Mouse (Mus musculus): ENCODE measurements at regions not wholly inside any gene's neighbourhood (a gene's known extent, or its start where the extent isn't known, plus 50 kb on each side); places are given as distances from the start of the nearest gene placed in this dataset.

- Histone ChIP-seq H3K4me1 (ENCODE audit: control insufficient read depth, insufficient read depth, low read length) (peaks cover 8% of the 10 kb centered on the region), H3K9me3 (ENCODE audit: control insufficient read depth, low read length) (no peaks in the 10 kb centered on the region), H3K9ac (ENCODE audit: low read depth, low read length) (no peak overlapping the region), H3K27ac (replicated peaks; ENCODE audit: low read depth, low read length) (0 out of 2 replicates have a peak overlapping the region, but pooled peaks have one; percentile 10), H3K4me3 (ENCODE audit: low read depth, low read length) (no peak overlapping the region), H3K27me3 (replicated peaks; ENCODE audit: control insufficient read depth, insufficient read depth, low read length) (no peaks in the 10 kb centered on the region), H3K4me2 (ENCODE audit: low read depth, low read length) (no peak overlapping the region), H3K36me3 (ENCODE audit: control insufficient read depth, insufficient read depth, low read length) (no peaks in the 10 kb centered on the region)
- DNase-seq (ENCODE audit: low spot score) (peak; percentile 57), ATAC-seq (ENCODE audit: low read depth) (0 out of 2 replicates have a peak, but pooled peaks have one; percentile 12)
- 54% methylated on average over 10 of the region's 10 CpGs for WGBS
These were observed 205.2 kb upstream of the Prep start for GRCm38 (mm10) chr10:44861671-44862359.

GRCm38 (mm10) chr10:44857444-44857843 is 209.6 kb upstream of the Prep start:
- H3K4me3 ChIP-seq (ENCODE audit: low read depth, low read length): no peak overlapping the region
- ATAC-seq (ENCODE audit: low read depth) (no peak), DNase-seq (ENCODE audit: low spot score) (no peak)
- no peak overlapping the region for H3K27ac ChIP-seq (replicated peaks; ENCODE audit: low read depth, low read length)
- peaks cover 6% of the 10 kb centered on the region for H3K4me1 ChIP-seq (ENCODE audit: control insufficient read depth, insufficient read depth, low read length)
- H3K36me3 ChIP-seq (ENCODE audit: control insufficient read depth, insufficient read depth, low read length): no peaks in the 10 kb centered on the region
- no peak overlapping the region for H3K4me2 ChIP-seq (ENCODE audit: low read depth, low read length)
- 76% methylated on average over 4 of the region's 4 CpGs for WGBS
- H3K9me3 ChIP-seq (ENCODE audit: control insufficient read depth, low read length): no peaks in the 10 kb centered on the region
- no peak overlapping the region for H3K9ac ChIP-seq (ENCODE audit: low read depth, low read length)
- H3K27me3 ChIP-seq (replicated peaks; ENCODE audit: control insufficient read depth, insufficient read depth, low read length): no peaks in the 10 kb centered on the region

DNA sequence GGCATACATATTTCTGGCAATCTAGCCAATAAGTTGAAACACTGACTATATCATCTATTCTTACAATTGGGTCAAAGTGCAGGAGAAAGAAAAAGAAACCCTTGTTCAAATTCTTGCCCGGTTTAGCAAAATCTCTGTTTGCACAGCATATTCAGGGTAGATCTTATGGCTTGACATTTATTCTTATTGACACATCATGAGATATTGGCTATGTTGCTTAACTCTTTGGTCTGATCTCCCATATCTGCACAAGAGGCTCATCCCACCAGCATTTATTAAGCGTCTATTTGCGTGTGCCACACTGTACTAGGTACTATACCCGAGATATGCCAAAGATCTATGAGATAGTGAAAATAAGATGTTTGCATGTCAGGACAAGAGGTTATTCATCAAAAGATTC is 212.9 kb upstream of the Prep start:
- no peaks in the 10 kb centered on the region for H3K4me1 ChIP-seq (ENCODE audit: control insufficient read depth, insufficient read depth, low read length)
- H3K27ac ChIP-seq (replicated peaks; ENCODE audit: low read depth, low read length): no peak overlapping the region
- no peak overlapping the region for H3K4me3 ChIP-seq (ENCODE audit: low read depth, low read length)
- DNase-seq (ENCODE audit: low spot score) (no peak), ATAC-seq (ENCODE audit: low read depth) (no peak)
- no peaks in the 10 kb centered on the region for H3K36me3 ChIP-seq (ENCODE audit: control insufficient read depth, insufficient read depth, low read length)
- no peaks in the 10 kb centered on the region for H3K9me3 ChIP-seq (ENCODE audit: control insufficient read depth, low read length)
- 94% methylated on average over 4 of the region's 4 CpGs for whole genome bisulfite sequencing
- H3K27me3 ChIP-seq (replicated peaks; ENCODE audit: control insufficient read depth, insufficient read depth, low read length): no peaks in the 10 kb centered on the region
- no peak overlapping the region for H3K4me2 ChIP-seq (ENCODE audit: low read depth, low read length)
- no peak overlapping the region for H3K9ac ChIP-seq (ENCODE audit: low read depth, low read length)

DNA sequence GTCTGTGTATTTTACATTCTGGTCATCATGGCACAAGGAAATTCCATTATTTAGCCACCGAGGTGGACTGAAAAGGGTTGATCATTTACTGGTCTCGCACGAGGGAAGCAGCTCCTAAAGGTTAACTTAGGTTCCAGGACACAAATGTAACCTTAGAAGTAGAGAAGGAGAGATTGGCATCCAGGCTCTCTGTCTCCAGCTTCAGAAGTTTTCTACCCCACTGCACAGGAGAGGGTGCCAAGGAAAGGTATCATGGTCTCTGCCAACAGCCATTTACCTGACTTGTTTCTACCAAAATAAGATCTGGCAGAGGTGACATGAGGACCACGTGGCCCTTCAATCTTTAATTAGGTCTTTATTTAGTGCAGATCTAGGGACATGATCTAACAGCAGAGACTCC is 218.0 kb upstream of the Prep start:
- no peak for ATAC-seq (ENCODE audit: low read depth)
- WGBS: 74% methylated on average over 4 of the region's 4 CpGs
- no peak overlapping the region for H3K4me2 ChIP-seq (ENCODE audit: low read depth, low read length)
- no peaks in the 10 kb centered on the region for H3K36me3 ChIP-seq (ENCODE audit: control insufficient read depth, insufficient read depth, low read length)
- no peaks in the 10 kb centered on the region for H3K9me3 ChIP-seq (ENCODE audit: control insufficient read depth, low read length)
- H3K27me3 ChIP-seq (replicated peaks; ENCODE audit: control insufficient read depth, insufficient read depth, low read length): no peaks in the 10 kb centered on the region
- DNase-seq (ENCODE audit: low spot score): no peak
- H3K4me3 ChIP-seq (ENCODE audit: low read depth, low read length): no peak overlapping the region
- H3K27ac ChIP-seq (replicated peaks; ENCODE audit: low read depth, low read length): no peak overlapping the region
- H3K4me1 ChIP-seq (ENCODE audit: control insufficient read depth, insufficient read depth, low read length): no peaks in the 10 kb centered on the region
- H3K9ac ChIP-seq (ENCODE audit: low read depth, low read length): no peak overlapping the region

GRCm38 (mm10) chr10:44846765-44847164 is 220.2 kb upstream of the Prep start:
- H3K4me3 ChIP-seq (ENCODE audit: low read depth, low read length): no peak overlapping the region
- ATAC-seq (ENCODE audit: low read depth): no peak
- H3K36me3 ChIP-seq (ENCODE audit: control insufficient read depth, insufficient read depth, low read length): no peaks in the 10 kb centered on the region
- 84% methylated on average over 3 of the region's 3 CpGs for WGBS
- no peak overlapping the region for H3K9ac ChIP-seq (ENCODE audit: low read depth, low read length)
- no peaks in the 10 kb centered on the region for H3K27me3 ChIP-seq (replicated peaks; ENCODE audit: control insufficient read depth, insufficient read depth, low read length)
- no peak overlapping the region for H3K27ac ChIP-seq (replicated peaks; ENCODE audit: low read depth, low read length)
- no peaks in the 10 kb centered on the region for H3K4me1 ChIP-seq (ENCODE audit: control insufficient read depth, insufficient read depth, low read length)
- no peaks in the 10 kb centered on the region for H3K9me3 ChIP-seq (ENCODE audit: control insufficient read depth, low read length)
- no peak for DNase-seq (ENCODE audit: low spot score)
- no peak overlapping the region for H3K4me2 ChIP-seq (ENCODE audit: low read depth, low read length)

DNA sequence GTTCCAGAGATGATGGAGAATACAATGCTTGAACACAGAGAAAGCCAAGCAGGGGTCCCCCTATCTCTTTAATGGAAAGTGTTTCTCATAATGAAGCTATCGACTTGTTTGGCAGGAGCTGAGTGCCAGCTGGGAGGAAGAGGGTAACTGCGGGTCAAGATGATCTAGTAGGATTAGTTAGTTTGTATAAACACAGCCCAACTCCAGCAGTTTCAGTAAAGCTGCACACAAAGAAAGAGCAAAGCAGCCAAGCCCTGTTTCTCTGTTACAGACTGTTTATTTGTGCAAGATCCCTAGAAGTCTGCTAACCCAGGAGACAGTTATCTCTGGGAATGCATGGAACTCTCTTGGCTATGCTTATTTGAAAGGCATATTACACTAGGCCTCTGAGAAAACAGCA is 220.9 kb upstream of the Prep start:
- no peak overlapping the region for H3K4me2 ChIP-seq (ENCODE audit: low read depth, low read length)
- no peak overlapping the region for H3K9ac ChIP-seq (ENCODE audit: low read depth, low read length)
- 25% methylated on average over 2 of the region's 2 CpGs for WGBS
- peak; percentile 30; the same call in 1 of the 2 replicates for ATAC-seq (ENCODE audit: low read depth)
- no peaks in the 10 kb centered on the region for H3K27me3 ChIP-seq (replicated peaks; ENCODE audit: control insufficient read depth, insufficient read depth, low read length)
- no peak overlapping the region for H3K4me3 ChIP-seq (ENCODE audit: low read depth, low read length)
- H3K9me3 ChIP-seq (ENCODE audit: control insufficient read depth, low read length): no peaks in the 10 kb centered on the region
- no peaks in the 10 kb centered on the region for H3K4me1 ChIP-seq (ENCODE audit: control insufficient read depth, insufficient read depth, low read length)
- peak; percentile 59 for DNase-seq (ENCODE audit: low spot score)
- no peaks in the 10 kb centered on the region for H3K36me3 ChIP-seq (ENCODE audit: control insufficient read depth, insufficient read depth, low read length)
- H3K27ac ChIP-seq (replicated peaks; ENCODE audit: low read depth, low read length): no peak overlapping the region

- H3K9ac ChIP-seq (ENCODE audit: low read depth, low read length): no peak overlapping the region
- H3K27ac ChIP-seq (replicated peaks; ENCODE audit: low read depth, low read length): no peak overlapping the region
- no peak overlapping the region for H3K4me2 ChIP-seq (ENCODE audit: low read depth, low read length)
- ATAC-seq (ENCODE audit: low read depth) (no peak), DNase-seq (ENCODE audit: low spot score) (no peak)
- H3K36me3 ChIP-seq (ENCODE audit: control insufficient read depth, insufficient read depth, low read length): no peaks in the 10 kb centered on the region
- 68% methylated on average over 2 of the region's 2 CpGs for WGBS
- no peak overlapping the region for H3K4me3 ChIP-seq (ENCODE audit: low read depth, low read length)
- no peaks in the 10 kb centered on the region for H3K9me3 ChIP-seq (ENCODE audit: control insufficient read depth, low read length)
- no peaks in the 10 kb centered on the region for H3K27me3 ChIP-seq (replicated peaks; ENCODE audit: control insufficient read depth, insufficient read depth, low read length)
- no peaks in the 10 kb centered on the region for H3K4me1 ChIP-seq (ENCODE audit: control insufficient read depth, insufficient read depth, low read length)
These were observed 226.6 kb upstream of the Prep start for GRCm38 (mm10) chr10:44840449-44840848.

DNA sequence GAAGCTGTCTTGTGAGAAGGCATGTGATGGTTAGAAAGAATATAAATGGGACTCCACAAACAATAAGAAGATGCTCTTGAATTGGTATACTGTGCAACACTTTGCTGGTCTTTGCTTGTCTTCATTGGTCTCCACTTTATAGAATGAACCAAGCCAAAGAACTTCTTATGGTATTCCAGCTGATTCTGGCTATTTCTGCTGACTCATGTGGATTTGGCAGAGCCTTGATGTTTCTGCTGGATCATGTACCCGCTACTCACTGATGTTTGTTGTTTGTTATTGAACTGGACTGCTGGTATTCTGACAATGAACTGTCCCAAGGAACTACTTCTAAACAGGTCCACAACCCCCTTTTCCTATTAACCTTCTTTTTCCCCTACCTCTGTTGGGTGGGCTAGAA is 234.5 kb upstream of the Prep start:
- no peak overlapping the region for H3K27ac ChIP-seq (replicated peaks; ENCODE audit: low read depth, low read length)
- no peak overlapping the region for H3K9ac ChIP-seq (ENCODE audit: low read depth, low read length)
- no peak overlapping the region for H3K4me2 ChIP-seq (ENCODE audit: low read depth, low read length)
- no peaks in the 10 kb centered on the region for H3K36me3 ChIP-seq (ENCODE audit: control insufficient read depth, insufficient read depth, low read length)
- H3K27me3 ChIP-seq (replicated peaks; ENCODE audit: control insufficient read depth, insufficient read depth, low read length): no peaks in the 10 kb centered on the region
- H3K9me3 ChIP-seq (ENCODE audit: control insufficient read depth, low read length): no peaks in the 10 kb centered on the region
- H3K4me1 ChIP-seq (ENCODE audit: control insufficient read depth, insufficient read depth, low read length): no peaks in the 10 kb centered on the region
- WGBS: 94% methylated on average over 1 of the region's 1 CpGs
- ATAC-seq (ENCODE audit: low read depth) (no peak), DNase-seq (ENCODE audit: low spot score) (no peak)
- H3K4me3 ChIP-seq (ENCODE audit: low read depth, low read length): no peak overlapping the region

- DNase-seq (ENCODE audit: low spot score): no peak
- no peaks in the 10 kb centered on the region for H3K36me3 ChIP-seq (ENCODE audit: control insufficient read depth, insufficient read depth, low read length)
- ATAC-seq (ENCODE audit: low read depth): no peak
- H3K4me3 ChIP-seq (ENCODE audit: low read depth, low read length): no peak overlapping the region
- WGBS: 74% methylated on average over 3 of the region's 3 CpGs
- H3K27ac ChIP-seq (replicated peaks; ENCODE audit: low read depth, low read length): no peak overlapping the region
- H3K9me3 ChIP-seq (ENCODE audit: control insufficient read depth, low read length): no peaks in the 10 kb centered on the region
- no peaks in the 10 kb centered on the region for H3K27me3 ChIP-seq (replicated peaks; ENCODE audit: control insufficient read depth, insufficient read depth, low read length)
- no peak overlapping the region for H3K4me2 ChIP-seq (ENCODE audit: low read depth, low read length)
- no peak overlapping the region for H3K9ac ChIP-seq (ENCODE audit: low read depth, low read length)
- no peaks in the 10 kb centered on the region for H3K4me1 ChIP-seq (ENCODE audit: control insufficient read depth, insufficient read depth, low read length)
These were observed 240.7 kb upstream of the Prep start for GRCm38 (mm10) chr10:44826271-44826670.
